Comparison of ENCODE assay signal across 14 mouse cellular contexts in the genomic region with DNA sequence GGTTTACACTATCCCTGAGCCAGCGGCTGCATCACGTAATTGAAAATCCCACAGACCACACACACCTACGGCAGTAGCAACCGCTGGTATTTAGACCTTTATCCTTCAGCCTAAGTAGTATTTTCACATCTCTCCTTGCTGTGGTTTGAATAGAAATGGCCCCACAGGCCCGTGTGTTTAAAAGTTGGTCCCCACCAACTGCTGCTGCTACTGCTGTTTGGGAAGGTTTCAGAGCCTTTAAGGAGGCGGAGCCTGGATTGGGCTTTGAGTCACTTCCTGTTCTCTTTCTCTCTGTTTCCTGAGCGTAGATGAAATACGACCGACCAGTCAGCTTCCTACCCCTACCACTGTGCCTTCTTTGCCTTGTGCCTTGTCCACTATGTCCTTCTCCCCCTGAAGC.
DNase-seq lines count a peak whose midpoint lies in the region; ATAC-seq and TF ChIP-seq lines count a peak whose summit lies in the region.
"Had no signal": no experiment of that assay in that cellular context is flagged by ENCODE, and none has a peak within 500 bp of the region (broad histone marks: within the 10 kb centered on the region; RNA-seq: fewer than 3 reads in every experiment).

No protein-coding gene starts in this region.

- DNase-seq in cerebellum, adult 2 months, result no peak
- DNase-seq in cerebellum, postnatal 25 days, result no peak
- DNase-seq in kidney, adult 2 months, result peak; percentile 40
- no peak for DNase-seq in kidney, postnatal 14 days
- peak; percentile 60 for DNase-seq in B cell, adult 2 months
- DNase-seq in MN1 (ENCODE audit: low spot score), result no peak
- DNase-seq in urinary bladder, adult 2 months (ENCODE audit: low spot score), result no peak
- DNase-seq: adrenal gland, postnatal 36 days; cerebellum, adult 11-12 months; forebrain, postnatal 0 days; liver had no signal

- H3K4me1 ChIP-seq in cerebellum, adult 2 months (ENCODE audit: control insufficient read depth, insufficient read depth, low read length), result peaks cover 42% of the 10 kb centered on the region
- H3K4me1 ChIP-seq in kidney, adult 2 months (ENCODE audit: control insufficient read depth, insufficient read depth, low read length), result no peaks in the 10 kb centered on the region

- WGBS in cerebellum, adult 2 months, result 86% methylated on average over 9 of the region's 9 CpGs
- 81% methylated on average over 9 of the region's 9 CpGs for WGBS in kidney, adult 2 months

- H3K36me3 ChIP-seq in kidney, adult 2 months (ENCODE audit: control insufficient read depth, insufficient read depth, low read length), result no peaks in the 10 kb centered on the region

- H3K4me3 ChIP-seq in cerebellum, adult 2 months (replicated peaks; ENCODE audit: insufficient read depth, low read depth, low read length), result no peak overlapping the region
- H3K4me3 ChIP-seq in kidney, adult 2 months (ENCODE audit: insufficient read depth, low read depth, low read length), result no peak overlapping the region

- ATAC-seq in inflammation-experienced regulatory T-cells, adult 6 months, result peak; percentile 70
- ATAC-seq: forebrain, postnatal 0 days; intestine, postnatal 0 days had no signal

- no peak for TF ChIP-seq POLR2A in cerebellum, adult 2 months (IDR thresholded peaks at IDR 0.05; ENCODE audit: borderline replicate concordance, insufficient read depth, low read length)
- TF ChIP-seq POLR2A in kidney, adult 2 months (IDR thresholded peaks at IDR 0.05; ENCODE audit: low read depth, low read length), result no peak

- H3K27me3 ChIP-seq in cerebellum, adult 2 months (ENCODE audit: control insufficient read depth, insufficient read depth, low read length), result no peaks in the 10 kb centered on the region
- H3K27me3 ChIP-seq in kidney, adult 2 months (replicated peaks; ENCODE audit: control insufficient read depth, insufficient read depth, low read length), result no peaks in the 10 kb centered on the region

- H3K27ac ChIP-seq in cerebellum, adult 2 months (ENCODE audit: insufficient read depth, low read length), result peak overlapping the region; percentile 55; the same call in 1 of the 2 replicates
- no peak overlapping the region for H3K27ac ChIP-seq in kidney, adult 2 months (ENCODE audit: insufficient read depth, low read depth, low read length)
- H3K27ac ChIP-seq: macrophage had no signal

- TF ChIP-seq CTCF in cerebellum, adult 2 months (IDR thresholded peaks at IDR 0.05; ENCODE audit: borderline replicate concordance, insufficient read depth, low read depth, low read length), result no peak
- TF ChIP-seq CTCF in kidney, adult 2 months (conservative IDR thresholded peaks at IDR 0.05; ENCODE audit: insufficient read depth, insufficient read length, low read depth, low read length), result no peak

Comparison
In these comparisons a context has a peak if more than half of its experiments do, and no peak if none do; other contexts are left out.
1. DNase-seq: peak in kidney, adult 2 months (single experiment) and B cell, adult 2 months (2 of 2); none in cerebellum, adult 2 months (0 of 2), cerebellum, postnatal 25 days (0 of 2), kidney, postnatal 14 days (single experiment), MN1 (single experiment) and urinary bladder, adult 2 months (single experiment).